Mouse (Mus musculus): ENCODE measurements at regions not wholly inside any gene's neighbourhood (a gene's known extent, or its start where the extent isn't known, plus 50 kb on each side); places are given as distances from the start of the nearest gene placed in this dataset.

GRCm38 (mm10) chr5:73891606-73892005 lies 176.6 kb downstream of the Usp46 start:
- Histone ChIP-seq H3K79me2 (ENCODE audit: control insufficient read depth, insufficient read depth, low read length) (no peaks in the 10 kb centered on the region), H3K27ac (replicated peaks; ENCODE audit: insufficient read depth, low read depth, low read length) (no peak overlapping the region), H3K4me1 (ENCODE audit: control insufficient read depth, insufficient read depth, low read length) (no peaks in the 10 kb centered on the region; the same call in 1 of the 2 replicates), H3K9ac (ENCODE audit: low read depth, low read length) (no peak overlapping the region), H3K36me3 (ENCODE audit: control insufficient read depth, insufficient read depth, low read length) (no peaks in the 10 kb centered on the region), H3K4me3 (ENCODE audit: insufficient read depth, low read depth, low read length) (no peak overlapping the region), H3K27me3 (ENCODE audit: control insufficient read depth, insufficient read depth, low read length) (no peaks in the 10 kb centered on the region)
- no peak for DNase-seq (ENCODE audit: extremely low read depth, low read depth, low spot score)
- WGBS = 80% methylated on average over 11 of the region's 11 CpGs
- TF ChIP-seq CTCF (IDR thresholded peaks at IDR 0.05; ENCODE audit: low read depth, low read length) (no peak), POLR2A (IDR thresholded peaks at IDR 0.05; ENCODE audit: extremely low read depth, insufficient read depth, low read length) (no peak)

DNA sequence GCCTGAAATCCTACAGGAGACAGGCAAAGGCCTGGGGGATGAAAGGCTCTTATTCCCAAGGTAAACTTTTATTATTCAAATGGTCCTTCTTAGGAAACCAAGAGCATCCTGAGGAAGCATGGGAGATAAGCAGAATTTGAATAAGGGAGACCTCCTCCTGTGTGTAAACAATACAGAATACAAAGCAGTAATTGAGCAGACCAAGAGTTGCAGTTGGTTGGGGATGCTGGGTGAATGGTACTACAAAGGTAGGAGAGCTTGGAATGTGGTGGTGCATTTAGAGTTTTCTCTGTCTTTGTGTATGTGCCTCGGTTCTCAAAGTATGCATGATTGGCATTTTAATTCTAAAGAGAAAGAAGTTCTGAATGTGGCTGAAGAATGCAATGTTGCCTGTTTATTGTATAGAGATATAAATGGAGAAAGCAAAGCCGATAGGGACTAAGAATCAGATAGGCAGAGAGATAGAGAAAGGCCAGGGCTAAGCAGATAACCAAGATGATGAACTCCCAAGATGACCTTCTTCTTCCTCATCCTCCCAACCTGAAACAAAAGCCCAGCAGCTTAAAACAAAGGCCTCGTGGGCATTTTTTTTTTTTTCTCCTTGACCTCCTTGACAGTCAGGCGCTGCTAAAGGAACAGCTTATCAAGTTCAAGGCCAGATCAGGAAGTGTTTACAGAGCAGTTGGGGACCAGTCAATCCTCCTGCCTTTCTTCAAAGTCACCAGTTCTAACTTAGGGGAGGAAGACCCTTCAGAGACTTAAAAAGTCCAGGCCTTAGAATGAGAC lies 175.6 kb downstream of the Usp46 start:
- TF ChIP-seq POLR2A (IDR thresholded peaks at IDR 0.05; ENCODE audit: extremely low read depth, insufficient read depth, low read length) = no peak
- no peak for TF ChIP-seq CTCF (IDR thresholded peaks at IDR 0.05; ENCODE audit: low read depth, low read length)
- Histone ChIP-seq H3K27ac (replicated peaks; ENCODE audit: insufficient read depth, low read depth, low read length) (no peak overlapping the region), H3K9ac (ENCODE audit: low read depth, low read length) (no peak overlapping the region), H3K27me3 (ENCODE audit: control insufficient read depth, insufficient read depth, low read length) (no peaks in the 10 kb centered on the region), H3K4me3 (ENCODE audit: insufficient read depth, low read depth, low read length) (no peak overlapping the region), H3K4me1 (ENCODE audit: control insufficient read depth, insufficient read depth, low read length) (no peaks in the 10 kb centered on the region; the same call in 1 of the 2 replicates), H3K36me3 (ENCODE audit: control insufficient read depth, insufficient read depth, low read length) (no peaks in the 10 kb centered on the region), H3K79me2 (ENCODE audit: control insufficient read depth, insufficient read depth, low read length) (no peaks in the 10 kb centered on the region)
- DNase-seq (ENCODE audit: extremely low read depth, low read depth, low spot score) = no peak
- WGBS = 55% methylated on average over 4 of the region's 4 CpGs

- Histone ChIP-seq H3K4me1 (ENCODE audit: control insufficient read depth, insufficient read depth, low read length) (no peaks in the 10 kb centered on the region; the same call in 1 of the 2 replicates), H3K4me3 (ENCODE audit: insufficient read depth, low read depth, low read length) (no peak overlapping the region), H3K9ac (ENCODE audit: low read depth, low read length) (no peak overlapping the region), H3K36me3 (ENCODE audit: control insufficient read depth, insufficient read depth, low read length) (no peaks in the 10 kb centered on the region), H3K27ac (replicated peaks; ENCODE audit: insufficient read depth, low read depth, low read length) (no peak overlapping the region), H3K79me2 (ENCODE audit: control insufficient read depth, insufficient read depth, low read length) (no peaks in the 10 kb centered on the region), H3K27me3 (ENCODE audit: control insufficient read depth, insufficient read depth, low read length) (no peaks in the 10 kb centered on the region)
- DNase-seq (ENCODE audit: extremely low read depth, low read depth, low spot score) = no peak
- TF ChIP-seq CTCF (IDR thresholded peaks at IDR 0.05; ENCODE audit: low read depth, low read length) = no peak
- no peak for TF ChIP-seq POLR2A (IDR thresholded peaks at IDR 0.05; ENCODE audit: extremely low read depth, insufficient read depth, low read length)
- 96% methylated on average over 5 of the region's 5 CpGs for WGBS
Measured at GRCm38 (mm10) chr5:73895186-73895585, 173.0 kb downstream of the Usp46 start.

DNA sequence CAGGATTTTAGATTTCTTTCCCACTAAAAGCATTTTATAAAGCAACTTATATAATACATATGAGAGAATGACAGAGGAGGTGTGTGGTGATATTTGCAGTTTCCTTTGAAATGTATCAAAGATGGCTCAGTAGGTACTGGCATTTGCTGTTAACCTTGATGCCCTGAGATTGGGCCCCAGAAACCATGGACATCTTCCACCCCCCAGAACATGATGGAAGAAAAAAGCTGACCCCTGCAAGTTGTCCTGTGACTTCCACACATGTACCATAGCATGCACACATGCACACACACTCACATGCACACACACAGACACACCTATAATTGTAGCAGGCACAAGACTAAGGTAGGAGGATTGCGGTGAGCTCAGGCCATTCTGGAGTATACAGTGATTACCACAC lies 171.4 kb downstream of the Usp46 start:
- 100% methylated on average over 1 of the region's 1 CpGs for WGBS
- Histone ChIP-seq H3K27me3 (ENCODE audit: control insufficient read depth, insufficient read depth, low read length) (no peaks in the 10 kb centered on the region), H3K36me3 (ENCODE audit: control insufficient read depth, insufficient read depth, low read length) (no peaks in the 10 kb centered on the region), H3K9ac (ENCODE audit: low read depth, low read length) (no peak overlapping the region), H3K4me3 (ENCODE audit: insufficient read depth, low read depth, low read length) (no peak overlapping the region), H3K79me2 (ENCODE audit: control insufficient read depth, insufficient read depth, low read length) (no peaks in the 10 kb centered on the region), H3K4me1 (ENCODE audit: control insufficient read depth, insufficient read depth, low read length) (no peaks in the 10 kb centered on the region), H3K27ac (replicated peaks; ENCODE audit: insufficient read depth, low read depth, low read length) (no peak overlapping the region)
- no peak for DNase-seq (ENCODE audit: extremely low read depth, low read depth, low spot score)
- TF ChIP-seq CTCF (IDR thresholded peaks at IDR 0.05; ENCODE audit: low read depth, low read length) = no peak
- TF ChIP-seq POLR2A (IDR thresholded peaks at IDR 0.05; ENCODE audit: extremely low read depth, insufficient read depth, low read length) = no peak

- Histone ChIP-seq H3K27ac (replicated peaks; ENCODE audit: insufficient read depth, low read depth, low read length) (no peak overlapping the region), H3K36me3 (ENCODE audit: control insufficient read depth, insufficient read depth, low read length) (no peaks in the 10 kb centered on the region), H3K4me3 (ENCODE audit: insufficient read depth, low read depth, low read length) (no peak overlapping the region), H3K79me2 (ENCODE audit: control insufficient read depth, insufficient read depth, low read length) (no peaks in the 10 kb centered on the region), H3K4me1 (ENCODE audit: control insufficient read depth, insufficient read depth, low read length) (no peaks in the 10 kb centered on the region), H3K9ac (ENCODE audit: low read depth, low read length) (no peak overlapping the region), H3K27me3 (ENCODE audit: control insufficient read depth, insufficient read depth, low read length) (no peaks in the 10 kb centered on the region)
- DNase-seq (ENCODE audit: extremely low read depth, low read depth, low spot score) = no peak
- WGBS = 93% methylated on average over 1 of the region's 1 CpGs
- no peak for TF ChIP-seq POLR2A (IDR thresholded peaks at IDR 0.05; ENCODE audit: extremely low read depth, insufficient read depth, low read length)
- no peak for TF ChIP-seq CTCF (IDR thresholded peaks at IDR 0.05; ENCODE audit: low read depth, low read length)
Measured at GRCm38 (mm10) chr5:73901651-73902050, 166.6 kb downstream of the Usp46 start.

All from liver, adult 2 months (tissue).